Mouse (Mus musculus) thymus, postnatal 14 days (tissue): ENCODE measurements around the gene Cwc25.

Experiments used
- DNase-seq: peaks from one replicate; pipeline ENCODE4 v3.0.0; 2021

The Cwc25 gene

GRCm38 (mm10) chr11:97697891-97698529 is 68.3 kb downstream of the Cwc25 start:
- no peak for DNase-seq

DNA sequence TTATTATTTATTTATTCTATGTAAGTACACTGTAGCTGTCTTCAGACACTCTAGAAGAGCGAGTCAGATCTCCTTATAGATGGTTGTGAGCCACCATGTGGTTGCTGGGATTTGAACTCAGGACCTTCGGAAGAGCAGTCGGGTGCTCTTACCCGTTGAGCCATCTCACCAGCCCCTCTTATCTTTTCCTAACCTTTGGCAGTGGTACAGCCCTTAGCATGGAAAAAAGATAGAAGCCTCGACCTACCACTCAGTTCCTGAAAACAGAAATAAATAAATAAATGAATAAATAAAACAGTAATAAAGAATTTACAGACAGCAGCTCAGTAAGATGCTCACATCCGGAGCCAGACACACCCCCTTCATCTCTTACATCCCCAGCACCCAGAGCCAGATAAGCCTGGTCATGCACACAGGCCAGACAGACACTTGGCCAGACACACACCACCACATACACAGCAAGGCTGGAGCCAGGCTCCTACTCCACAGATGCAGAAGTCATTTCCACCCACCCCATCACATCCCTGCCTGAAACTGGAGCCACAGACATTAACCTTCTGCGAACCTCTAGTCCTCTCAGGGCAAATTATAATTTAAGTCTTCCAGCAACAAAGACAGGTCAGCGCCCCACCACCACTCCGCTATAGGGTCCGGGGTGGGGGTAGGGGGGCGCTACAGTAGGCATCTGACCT is 69.0 kb downstream of the Cwc25 start:
- no peak for DNase-seq

- DNase-seq = no peak
Measured at GRCm38 (mm10) chr11:97696669-97697068, 69.7 kb downstream of the Cwc25 start.

- no peak for DNase-seq
Measured at GRCm38 (mm10) chr11:97695712-97696401, 70.5 kb downstream of the Cwc25 start.
